Mouse (Mus musculus) forebrain, embryonic 13.5 days (tissue): ENCODE data around the gene Stxbp1. TPM values are rescaled to one million over a fixed set of nuclear protein-coding genes. Genes with fewer than 3 reads are reported as not detected.

ENCODE experiments used
- ATAC-seq: fragments of 200-750 bp; cut with Nextera tagmentation; 2 replicates; pipeline ENCODE4 v1.8.0; 2017
- H3K27ac ChIP-seq: fragments of 300-500 bp; sonication (generic); 2 replicates; pipeline ENCODE4 v1.5.1; 2015; ENCODE audit warnings: inconsistent platforms, mild to moderate bottlenecking, moderate library complexity
- H3K27me3 ChIP-seq: fragments of 300-500 bp; sonication (generic); 2 replicates; pipeline ENCODE4 v1.6.1; 2015; ENCODE audit warnings: mild to moderate bottlenecking, inconsistent platforms
- H3K36me3 ChIP-seq: fragments of 300-500 bp; sonication (generic); 2 replicates; pipeline ENCODE4 v1.6.1; 2015; ENCODE audit warnings: mild to moderate bottlenecking, inconsistent platforms; ENCODE audit not compliant: poor library complexity, severe bottlenecking
- H3K4me1 ChIP-seq: fragments of 300-500 bp; sonication (generic); 2 replicates; pipeline ENCODE4 v1.6.1; 2015; ENCODE audit warnings: inconsistent platforms
- H3K4me2 ChIP-seq: fragments of 300-500 bp; sonication (generic); 2 replicates; pipeline ENCODE4 v1.6.1; 2015; ENCODE audit warnings: inconsistent platforms, mild to moderate bottlenecking, moderate library complexity
- H3K4me3 ChIP-seq: fragments of 300-500 bp; sonication (generic); 2 replicates; pipeline ENCODE4 v1.5.1; 2015; ENCODE audit warnings: mild to moderate bottlenecking, inconsistent platforms
- H3K9ac ChIP-seq: fragments of 300-500 bp; sonication (generic); 2 replicates; pipeline ENCODE4 v1.6.1; 2015; ENCODE audit warnings: mild to moderate bottlenecking, inconsistent platforms
- H3K9me3 ChIP-seq: fragments of 300-500 bp; sonication (generic); replicated peaks from 2 replicates; pipeline ENCODE4 v1.6.1; 2016; ENCODE audit warnings: inconsistent platforms
- WGBS: fragments of 180-500 bp; shearing (Covaris S2); methylation state at CpG from one replicate; pipeline ENCODE4 v1.1.7; 2015; 5-methylcytosine and 5-hydroxymethylcytosine counted together
- polyA plus RNA-seq: library from polyadenylated mRNA; unstranded; fragments of >200 nt; fragmentation: Nextera tagmentation; extraction: Ambion mirVana; gene quantifications from 2 replicates; pipeline ENCODE4 v1.2.1, GENCODE M21; 2015

Stxbp1 gene
- polyA plus RNA-seq, 1 experiment from 2014 or later = 97.5 TPM

- H3K27ac ChIP-seq = no peak overlapping the region
- 23% methylated on average over 6 of the region's 6 CpGs for WGBS
- ATAC-seq = no peak
- H3K9me3 ChIP-seq = no peaks in the 10 kb centered on the region
- peaks cover 54% of the 10 kb centered on the region for H3K4me1 ChIP-seq
- no peaks in the 10 kb centered on the region for H3K36me3 ChIP-seq
- no peak overlapping the region for H3K4me2 ChIP-seq
- peak overlapping the region; percentile 35 for H3K9ac ChIP-seq
- no peak overlapping the region for H3K4me3 ChIP-seq
- H3K27me3 ChIP-seq = no peaks in the 10 kb centered on the region
Observed at GRCm38 (mm10) chr2:32881054-32881453, 34.0 kb upstream of the Stxbp1 start.

GRCm38 (mm10) chr2:32879593-32879992 lies 32.5 kb upstream of the Stxbp1 start:
- Histone ChIP-seq H3K27me3 (no peaks in the 10 kb centered on the region), H3K4me1 (peaks cover 61% of the 10 kb centered on the region), H3K4me2 (0 out of 2 replicates have a peak overlapping the region, but pooled peaks have one; percentile 91), H3K9me3 (no peaks in the 10 kb centered on the region), H3K4me3 (no peak overlapping the region), H3K36me3 (no peaks in the 10 kb centered on the region), H3K9ac (peak overlapping the region; percentile 21; the same call in 1 of the 2 replicates), H3K27ac (no peak overlapping the region)
- 83% methylated on average over 5 of the region's 5 CpGs for WGBS
- ATAC-seq = no peak

GRCm38 (mm10) chr2:32878396-32878795 lies 31.4 kb upstream of the Stxbp1 start:
- no peak overlapping the region for H3K27ac ChIP-seq
- ATAC-seq = no peak
- H3K9ac ChIP-seq = peak overlapping the region; percentile 91
- H3K4me2 ChIP-seq = peak overlapping the region; percentile 91
- no peaks in the 10 kb centered on the region for H3K9me3 ChIP-seq
- H3K27me3 ChIP-seq = no peaks in the 10 kb centered on the region
- 70% methylated on average over 3 of the region's 3 CpGs for WGBS
- H3K4me1 ChIP-seq = peaks cover 71% of the 10 kb centered on the region
- H3K4me3 ChIP-seq = peak overlapping the region; percentile 72
- H3K36me3 ChIP-seq = no peaks in the 10 kb centered on the region

- Histone ChIP-seq H3K27ac (no peak overlapping the region), H3K4me1 (peaks cover 71% of the 10 kb centered on the region), H3K36me3 (no peaks in the 10 kb centered on the region), H3K4me2 (peak overlapping the region; percentile 91), H3K4me3 (peak overlapping the region; percentile 72), H3K27me3 (no peaks in the 10 kb centered on the region), H3K9ac (peak overlapping the region; percentile 91), H3K9me3 (no peaks in the 10 kb centered on the region)
- 56% methylated on average over 6 of the region's 6 CpGs for WGBS
- no peak for ATAC-seq
Observed at GRCm38 (mm10) chr2:32877761-32878393, 30.8 kb upstream of the Stxbp1 start.

- ATAC-seq = no peak
- peak overlapping the region; percentile 91 for H3K4me2 ChIP-seq
- peak overlapping the region; percentile 91 for H3K9ac ChIP-seq
- no peaks in the 10 kb centered on the region for H3K27me3 ChIP-seq
- H3K9me3 ChIP-seq = no peaks in the 10 kb centered on the region
- H3K4me1 ChIP-seq = peaks cover 71% of the 10 kb centered on the region
- H3K27ac ChIP-seq = no peak overlapping the region
- H3K4me3 ChIP-seq = peak overlapping the region; percentile 72
- no peaks in the 10 kb centered on the region for H3K36me3 ChIP-seq
- WGBS = 31% methylated on average over 5 of the region's 5 CpGs
Observed at GRCm38 (mm10) chr2:32877303-32877702, 30.3 kb upstream of the Stxbp1 start.

GRCm38 (mm10) chr2:32876490-32877302 lies 29.7 kb upstream of the Stxbp1 start:
- Histone ChIP-seq H3K9ac (peak overlapping the region; percentile 91), H3K4me2 (peak overlapping the region; percentile 91), H3K27me3 (no peaks in the 10 kb centered on the region), H3K4me3 (peak overlapping the region; percentile 72), H3K36me3 (no peaks in the 10 kb centered on the region), H3K4me1 (peaks cover 68% of the 10 kb centered on the region), H3K9me3 (no peaks in the 10 kb centered on the region), H3K27ac (peak overlapping the region; percentile 87)
- ATAC-seq = peak; percentile 25
- 4% methylated on average over 20 of the region's 20 CpGs for WGBS

GRCm38 (mm10) chr2:32875675-32876489 lies 28.8 kb upstream of the Stxbp1 start, which contains the start of gene Fam129b:
Fam129b (plus strand) TSS chr2:32876114.
- peak within 1 kb of the TSS; percentile 72 for H3K4me3 ChIP-seq
- peak within 1 kb of the TSS; percentile 91 for H3K4me2 ChIP-seq
- no peaks in the 10 kb centered on the region for H3K27me3 ChIP-seq
- H3K9ac ChIP-seq = peak within 1 kb of the TSS; percentile 91
- ATAC-seq = peak; percentile 89
- peaks cover 59% of the 10 kb centered on the region for H3K4me1 ChIP-seq
- under 1% methylated on average over 36 of the region's 68 CpGs for WGBS
- peak within 1 kb of the TSS; percentile 87 for H3K27ac ChIP-seq
- H3K36me3 ChIP-seq = no peaks in the 10 kb centered on the region
- no peaks in the 10 kb centered on the region for H3K9me3 ChIP-seq

- Histone ChIP-seq H3K4me1 (peaks cover 54% of the 10 kb centered on the region), H3K4me3 (peak overlapping the region; percentile 72), H3K4me2 (peak overlapping the region; percentile 91), H3K9ac (peak overlapping the region; percentile 91), H3K36me3 (no peaks in the 10 kb centered on the region), H3K27me3 (no peaks in the 10 kb centered on the region), H3K27ac (peak overlapping the region; percentile 87), H3K9me3 (no peaks in the 10 kb centered on the region)
- ATAC-seq = peak; percentile 39
- WGBS = 12% methylated on average over 15 of the region's 15 CpGs
Observed at GRCm38 (mm10) chr2:32874951-32875674, 28.1 kb upstream of the Stxbp1 start.

- Histone ChIP-seq H3K9me3 (no peaks in the 10 kb centered on the region), H3K27me3 (no peaks in the 10 kb centered on the region), H3K4me3 (no peak overlapping the region), H3K4me2 (peak overlapping the region; percentile 91; the same call in 1 of the 2 replicates), H3K9ac (no peak overlapping the region), H3K27ac (no peak overlapping the region; the same call in 1 of the 2 replicates), H3K36me3 (no peaks in the 10 kb centered on the region), H3K4me1 (peaks cover 46% of the 10 kb centered on the region)
- WGBS = 82% methylated on average over 3 of the region's 3 CpGs
- ATAC-seq = no peak
Observed at GRCm38 (mm10) chr2:32874070-32874469, 27.0 kb upstream of the Stxbp1 start.

- Histone ChIP-seq H3K4me2 (no peak overlapping the region), H3K4me1 (peaks cover 17% of the 10 kb centered on the region), H3K4me3 (no peak overlapping the region), H3K36me3 (no peaks in the 10 kb centered on the region), H3K27ac (no peak overlapping the region), H3K9ac (no peak overlapping the region), H3K9me3 (no peaks in the 10 kb centered on the region), H3K27me3 (no peaks in the 10 kb centered on the region)
- WGBS = 62% methylated on average over 8 of the region's 8 CpGs
- ATAC-seq = no peak
Observed at GRCm38 (mm10) chr2:32870275-32871100, 23.4 kb upstream of the Stxbp1 start.
